Mouse (Mus musculus) midbrain, embryonic 15.5 days (tissue): Measurements from ENCODE around the gene Xpnpep3. TPM values are rescaled to one million over a fixed set of nuclear protein-coding genes. Genes with fewer than 3 reads are reported as not detected.

Experiments
- ATAC-seq: fragments of 200-750 bp; cut with Nextera tagmentation; replicated peaks from 2 replicates; pipeline ENCODE4 v1.8.0; 2017; ENCODE audit warnings: moderate TSS enrichment
- H3K27ac ChIP-seq: fragments of 300-500 bp; sonication (generic); 2 replicates; pipeline ENCODE4 v1.5.1; 2015; ENCODE audit warnings: mild to moderate bottlenecking, inconsistent platforms
- H3K27me3 ChIP-seq: fragments of 300-500 bp; sonication (generic); replicated peaks from 2 replicates; pipeline ENCODE4 v1.6.1; 2015; ENCODE audit warnings: inconsistent platforms
- H3K36me3 ChIP-seq: fragments of 300-500 bp; sonication (generic); replicated peaks from 2 replicates; pipeline ENCODE4 v1.6.1; 2015; ENCODE audit warnings: inconsistent platforms
- H3K4me1 ChIP-seq: fragments of 300-500 bp; sonication (generic); 2 replicates; pipeline ENCODE4 v1.6.1; 2015; ENCODE audit warnings: inconsistent platforms
- H3K4me2 ChIP-seq: fragments of 300-500 bp; sonication (generic); 2 replicates; pipeline ENCODE4 v1.6.1; 2015; ENCODE audit warnings: inconsistent platforms, mild to moderate bottlenecking, moderate library complexity
- H3K4me3 ChIP-seq: fragments of 300-500 bp; sonication (generic); 2 replicates; pipeline ENCODE4 v1.5.1; 2015; ENCODE audit warnings: mild to moderate bottlenecking, inconsistent platforms
- H3K9ac ChIP-seq: fragments of 300-500 bp; sonication (generic); 2 replicates; pipeline ENCODE4 v1.6.1; 2015; ENCODE audit warnings: mild to moderate bottlenecking, inconsistent platforms
- H3K9me3 ChIP-seq: fragments of 300-500 bp; sonication (generic); 2 replicates; pipeline ENCODE4 v1.6.1; 2016; ENCODE audit warnings: inconsistent platforms
- WGBS: fragments of 180-500 bp; shearing (Covaris S2); methylation state at CpG from one replicate; pipeline ENCODE4 v1.1.7; 2015; ENCODE audit warnings: mixed read lengths; 5-methylcytosine and 5-hydroxymethylcytosine counted together
- polyA plus RNA-seq: library from polyadenylated mRNA; unstranded; fragments of >200 nt; fragmentation: Nextera tagmentation; extraction: Ambion mirVana; gene quantifications from 2 replicates; pipeline ENCODE4 v1.2.1, GENCODE M21; 2015

Xpnpep3 gene
- polyA plus RNA-seq, 1 experiment from 2014 or later = 9.5 TPM

DNA sequence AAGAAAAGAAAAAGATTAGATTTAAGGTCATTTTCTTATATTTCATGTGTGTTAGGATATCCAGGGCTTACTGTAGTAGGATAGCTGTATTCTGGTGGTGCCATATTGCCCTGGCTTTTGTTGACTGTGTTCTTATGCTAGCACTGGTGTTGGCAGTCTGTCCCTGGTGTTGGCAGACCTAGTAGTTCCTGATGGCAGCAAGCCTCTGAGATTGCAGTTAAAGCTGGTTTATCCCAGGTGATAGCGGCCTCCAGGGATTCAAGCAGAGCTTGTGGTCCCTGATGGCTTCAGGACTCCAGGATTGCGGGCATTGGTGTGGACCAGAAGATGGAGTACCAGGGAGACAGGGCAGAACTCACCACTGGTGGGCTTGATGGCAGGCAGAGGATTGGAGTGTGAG, 103.5 kb downstream of the Xpnpep3 start:
- Histone ChIP-seq H3K4me1 (no peaks in the 10 kb centered on the region), H3K4me3 (no peak overlapping the region), H3K27me3 (no peaks in the 10 kb centered on the region), H3K27ac (no peak overlapping the region), H3K9me3 (no peaks in the 10 kb centered on the region), H3K4me2 (no peak overlapping the region), H3K9ac (no peak overlapping the region), H3K36me3 (no peaks in the 10 kb centered on the region)
- no peak for ATAC-seq
- 93% methylated on average over 2 of the region's 2 CpGs for WGBS

DNA sequence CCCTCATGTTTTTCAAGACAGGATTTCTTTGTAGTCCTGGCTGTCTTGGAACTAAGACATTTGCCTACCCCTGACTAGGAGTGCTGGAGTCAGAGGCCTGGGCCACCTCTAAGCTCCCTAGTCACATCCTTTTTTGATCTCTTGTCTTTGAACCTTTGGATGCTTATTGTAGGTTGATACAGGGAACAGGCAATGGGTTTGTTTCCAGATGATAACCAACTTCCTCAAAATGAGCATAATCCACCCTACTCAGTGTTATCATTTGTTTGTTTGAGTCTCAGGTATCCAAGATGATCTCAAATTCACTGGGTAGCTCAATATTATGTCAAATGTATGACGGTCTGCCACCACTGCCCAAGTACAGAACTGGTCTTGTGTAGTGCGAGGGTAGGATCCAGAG, 104.1 kb downstream of the Xpnpep3 start:
- no peak overlapping the region for H3K4me3 ChIP-seq
- no peak overlapping the region for H3K27ac ChIP-seq
- no peak for ATAC-seq
- H3K4me2 ChIP-seq = no peak overlapping the region
- H3K9ac ChIP-seq = no peak overlapping the region
- no peaks in the 10 kb centered on the region for H3K9me3 ChIP-seq
- WGBS = 94% methylated on average over 2 of the region's 2 CpGs
- H3K27me3 ChIP-seq = no peaks in the 10 kb centered on the region
- no peaks in the 10 kb centered on the region for H3K36me3 ChIP-seq
- H3K4me1 ChIP-seq = no peaks in the 10 kb centered on the region

Other genes starting within 250 kb of the Xpnpep3 start
- 29.6 and 34.4 TPM in 2 replicates for gene Mrtfa, start 209.4 kb upstream of the Xpnpep3 start, polyA plus RNA-seq
- gene Mchr1, start 164.6 kb upstream of the Xpnpep3 start, polyA plus RNA-seq = 5.3 and 5.8 TPM in 2 replicates
- 132 and 138 TPM in 2 replicates for gene Slc25a17, start 39.3 kb upstream of the Xpnpep3 start, polyA plus RNA-seq
- 180 and 190 TPM in 2 replicates for gene St13, start 61 bp upstream of the Xpnpep3 start, polyA plus RNA-seq
- gene Dnajb7, start 8.2 kb downstream of the Xpnpep3 start, polyA plus RNA-seq = 1.6 and 1.9 TPM in 2 replicates
- 387 and 390 TPM in 2 replicates for gene Rbx1, start 66.2 kb downstream of the Xpnpep3 start, polyA plus RNA-seq
- gene Ep300, start 185.2 kb downstream of the Xpnpep3 start, polyA plus RNA-seq = 22.7 and 25.7 TPM in 2 replicates